Mouse (Mus musculus) thymus, postnatal 0 days (tissue): ENCODE data around the gene Npy5r. TPM values are rescaled to one million over a fixed set of nuclear protein-coding genes. Genes with fewer than 3 reads are reported as not detected.

Experiments
- DNase-seq: peaks from one replicate; pipeline ENCODE4 v3.0.0-alpha.2; 2015; ENCODE audit warnings: low spot score
- polyA plus RNA-seq: library from polyadenylated mRNA; unstranded; fragments of >200 nt; fragmentation: Nextera tagmentation; extraction: Ambion mirVana; gene quantifications from 2 replicates; pipeline ENCODE4 v1.2.1, GENCODE M21; 2015

Gene Npy5r
- polyA plus RNA-seq, result 0.05 TPM in 1 of 2 replicates, not detected in the other

DNA sequence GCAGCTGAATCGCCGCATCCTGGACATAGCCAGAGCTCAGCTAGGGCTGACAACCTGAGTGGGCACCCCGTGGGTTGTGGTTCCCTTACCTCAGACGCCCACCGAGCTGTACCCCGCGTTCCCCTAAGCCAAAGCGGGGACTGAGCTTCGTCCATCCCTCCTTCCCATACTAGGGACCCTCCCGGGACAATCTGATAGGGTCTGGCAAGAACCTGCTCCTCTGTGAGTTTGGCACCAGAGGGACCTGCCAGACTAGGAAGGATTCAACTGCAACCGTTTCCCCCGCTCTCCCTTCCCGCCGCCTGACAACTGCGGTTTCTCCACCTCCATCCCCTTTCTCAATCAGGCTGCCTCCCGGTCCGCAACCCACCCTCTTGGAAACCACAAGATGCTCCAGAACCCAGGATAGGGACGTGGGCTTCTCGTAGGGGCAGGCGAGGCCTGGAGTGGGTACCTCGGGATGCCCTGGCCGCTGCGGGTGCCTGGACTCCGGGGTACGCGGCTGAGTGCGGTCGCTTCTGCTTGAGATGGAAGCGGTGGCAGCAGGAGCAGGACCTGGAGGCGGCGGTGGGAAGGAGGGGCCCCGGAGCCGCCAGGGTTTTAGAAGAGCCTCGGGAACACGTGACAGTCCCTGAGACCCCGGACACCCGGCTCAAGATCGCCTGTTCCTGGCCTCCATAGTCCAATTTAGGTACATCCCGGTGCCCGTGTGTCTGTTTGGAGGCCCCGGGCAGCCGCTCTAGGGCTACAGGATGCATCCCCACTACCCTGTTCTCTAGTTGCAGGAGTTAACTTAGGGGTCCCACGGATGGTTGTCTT, at the start of gene Npy5r:
Gene Npy5r, minus strand, starts transcription at position 618 of the 819 bp plus-strand sequence.
- no peak for DNase-seq

DNA sequence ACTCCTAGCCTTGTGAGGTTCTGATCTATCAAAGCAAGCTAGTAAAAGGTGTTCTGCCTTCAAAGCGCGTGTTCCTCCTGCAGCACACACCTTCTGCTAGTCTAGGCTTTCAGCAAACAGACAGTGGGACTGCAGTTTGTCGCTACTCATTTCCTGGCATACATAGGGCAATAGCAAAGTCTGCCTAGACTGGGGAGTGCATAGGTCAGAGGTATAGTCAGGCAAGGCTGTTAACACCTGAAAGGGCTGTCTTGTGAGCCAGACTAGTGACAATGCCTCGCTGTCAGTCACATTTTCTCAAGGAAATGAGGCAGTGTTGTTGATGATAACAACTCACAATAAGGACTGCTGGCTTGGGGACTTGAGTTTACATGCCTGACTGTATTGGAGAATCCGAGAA, 44.0 kb upstream of the Npy5r start:
- no peak for DNase-seq

DNA sequence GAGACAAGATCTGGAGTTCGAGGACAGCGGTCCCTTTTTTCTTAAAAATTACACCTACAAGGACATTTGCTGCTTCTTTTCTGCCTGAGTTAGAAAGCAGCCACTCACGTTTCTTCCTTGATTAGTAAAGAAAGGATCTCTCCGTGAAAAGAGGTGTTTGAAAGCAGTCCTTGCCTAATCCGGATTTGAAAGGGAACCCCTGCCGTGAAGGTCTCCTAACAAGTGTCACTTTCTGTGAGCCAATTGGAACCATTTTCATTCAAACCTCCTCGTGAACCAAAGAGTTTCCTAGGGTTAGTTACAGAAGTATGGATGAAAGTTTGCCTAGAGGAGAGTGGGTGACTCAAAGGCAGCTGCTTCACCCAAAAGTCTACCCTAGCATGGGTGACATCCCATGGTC, 41.5 kb upstream of the Npy5r start:
- DNase-seq, result no peak

DNA sequence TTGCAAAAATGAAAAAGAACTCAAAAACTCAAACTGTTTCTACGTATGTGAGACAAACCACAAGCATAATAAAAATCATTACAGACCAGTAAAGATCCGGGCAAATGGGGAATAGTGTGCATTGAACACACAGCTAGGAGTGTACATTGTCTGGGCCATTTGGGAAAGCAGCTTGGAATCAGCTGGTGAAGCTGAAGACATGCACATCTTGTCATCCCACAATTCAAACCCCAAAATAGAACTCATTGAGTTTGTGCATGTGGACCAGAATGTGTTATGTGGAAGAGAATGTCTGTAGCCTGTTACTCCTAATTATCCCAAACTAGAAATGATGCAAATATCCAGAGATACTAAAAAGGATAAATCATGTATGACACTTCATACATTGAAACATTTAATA, 34.9 kb upstream of the Npy5r start:
- no peak for DNase-seq

DNA sequence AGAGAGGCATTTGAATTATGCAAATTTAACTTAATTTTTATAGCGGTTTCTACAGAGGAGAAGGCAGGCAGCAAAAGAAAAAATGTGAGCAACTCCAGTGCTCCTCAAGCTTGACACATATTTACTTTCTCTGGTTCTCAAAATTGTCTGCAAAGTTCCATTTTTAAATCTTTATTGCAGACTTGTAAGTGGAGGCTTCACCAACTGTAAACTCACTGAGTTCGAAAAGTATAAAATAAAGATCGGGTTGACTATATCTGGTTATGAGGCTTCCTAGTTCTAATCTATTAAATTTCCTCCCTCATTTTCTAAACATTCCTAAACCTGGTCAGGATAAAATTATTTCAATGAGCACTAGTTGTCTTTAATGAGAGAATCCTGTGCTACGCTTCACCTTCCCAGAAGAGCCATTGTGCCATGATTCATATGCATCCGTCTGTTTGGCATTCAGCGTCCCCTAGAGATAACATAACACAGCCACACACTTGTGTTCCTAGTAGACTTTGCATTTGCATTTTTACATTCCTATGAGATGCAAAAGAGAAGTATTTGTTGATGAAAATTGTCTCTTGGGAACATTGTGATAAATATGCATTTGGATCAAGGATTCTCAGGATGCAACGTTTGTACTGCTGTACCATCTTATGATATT, 26.5 kb upstream of the Npy5r start:
- DNase-seq, result no peak

DNA sequence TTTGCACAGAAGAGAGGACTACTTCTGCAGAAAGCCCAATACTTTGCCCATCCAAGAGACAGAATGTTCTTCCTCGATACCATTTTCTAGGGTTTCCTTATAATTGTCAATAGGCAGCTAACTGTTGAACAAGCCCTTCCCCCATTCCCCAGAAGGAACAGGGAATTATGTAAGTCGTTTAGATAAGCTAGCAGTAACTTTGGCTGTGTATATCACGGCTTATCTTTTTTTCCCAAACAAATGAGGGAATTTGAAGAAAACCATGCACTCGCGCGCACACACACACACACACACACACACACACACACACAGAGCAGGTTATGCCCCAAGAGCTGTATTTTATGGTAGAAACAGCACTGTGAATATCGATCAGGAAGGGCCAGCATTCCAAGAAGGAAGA, 10.9 kb upstream of the Npy5r start:
- DNase-seq, result no peak

DNA sequence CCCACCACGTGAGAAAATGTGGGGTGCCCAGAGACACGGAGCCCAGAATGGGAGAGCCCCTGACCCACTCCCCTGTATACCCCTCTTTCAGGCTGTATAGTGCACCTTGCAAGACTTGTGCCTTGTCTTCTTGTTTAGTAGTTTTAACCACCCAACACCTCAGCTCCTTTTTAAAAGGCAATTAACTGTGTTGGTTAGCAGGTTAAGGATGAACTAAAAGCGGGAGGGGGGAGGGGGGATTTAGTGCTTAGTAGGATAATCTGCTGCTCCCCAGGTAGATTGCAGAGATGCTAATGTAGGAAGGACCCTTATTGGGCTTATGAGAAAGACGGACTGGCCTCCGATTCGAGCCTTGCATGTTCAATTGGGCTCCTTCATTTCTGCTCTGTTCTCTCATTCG, 10.1 kb upstream of the Npy5r start:
- no peak for DNase-seq

DNA sequence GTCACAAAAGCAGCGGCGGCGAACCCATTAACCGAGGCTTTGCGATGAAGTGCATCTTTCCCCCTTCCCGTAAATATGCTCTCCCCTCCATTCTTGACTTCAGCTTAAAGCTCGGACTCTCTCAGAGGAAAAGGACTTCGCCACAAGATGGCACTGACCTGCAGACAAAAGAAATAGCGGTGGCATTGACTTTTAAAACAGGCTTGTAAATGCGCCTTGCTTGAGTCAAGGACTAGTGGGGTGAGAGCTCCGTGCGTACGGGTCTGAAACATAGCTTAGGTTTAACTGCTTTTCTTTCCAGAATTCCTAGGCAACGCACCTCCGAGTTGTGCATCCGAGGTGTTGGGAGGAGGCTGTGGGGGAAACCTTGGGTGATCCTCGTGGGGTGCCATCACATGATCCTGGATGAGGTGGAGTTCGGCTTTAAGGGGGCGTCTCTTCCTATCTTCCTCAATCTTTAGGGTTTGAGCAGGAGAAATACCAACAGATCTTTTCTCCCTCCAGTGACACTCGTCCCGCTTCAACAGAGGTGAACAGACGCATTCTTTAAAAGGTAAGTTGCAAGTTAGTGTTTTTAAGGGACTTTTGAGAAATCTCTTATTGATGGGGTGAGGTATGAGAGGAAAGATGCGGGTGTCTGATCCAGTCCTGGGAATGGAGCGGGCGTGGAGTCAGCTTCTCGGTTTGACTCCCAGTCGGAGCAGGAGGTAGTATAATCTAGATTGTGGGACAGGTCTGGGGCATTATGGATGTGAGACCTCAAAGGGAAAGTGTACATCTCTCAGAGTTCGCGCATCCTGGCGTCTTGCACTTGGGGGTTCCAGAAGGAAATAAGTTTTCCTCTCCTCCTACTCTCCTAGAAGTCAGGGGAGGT, 9.3 kb upstream of the Npy5r start, which contains the start of gene Npy1r:
Gene Npy1r, plus strand, starts transcription at position 223 of the 874 bp plus-strand sequence.
- no peak for DNase-seq

DNA sequence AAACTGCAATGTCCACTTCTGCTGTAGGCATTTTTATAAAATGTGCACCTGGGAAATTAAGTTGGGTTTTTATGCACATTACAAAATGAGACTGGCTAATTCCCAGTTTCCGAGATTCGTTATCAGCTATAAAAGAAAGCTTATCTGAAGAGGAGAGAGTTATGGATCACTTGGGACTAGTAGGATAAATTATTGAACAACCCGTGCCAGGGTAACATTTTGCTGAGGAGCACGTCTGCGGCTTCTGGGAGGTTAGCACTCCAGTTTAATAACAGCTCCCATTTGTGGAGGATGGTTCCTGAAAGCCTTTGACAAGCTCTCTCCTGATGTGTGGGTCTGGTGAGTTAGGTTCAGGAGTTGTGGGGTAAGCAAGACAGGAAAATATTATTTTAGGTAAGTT, 2.5 kb upstream of the Npy5r start:
- no peak for DNase-seq

DNA sequence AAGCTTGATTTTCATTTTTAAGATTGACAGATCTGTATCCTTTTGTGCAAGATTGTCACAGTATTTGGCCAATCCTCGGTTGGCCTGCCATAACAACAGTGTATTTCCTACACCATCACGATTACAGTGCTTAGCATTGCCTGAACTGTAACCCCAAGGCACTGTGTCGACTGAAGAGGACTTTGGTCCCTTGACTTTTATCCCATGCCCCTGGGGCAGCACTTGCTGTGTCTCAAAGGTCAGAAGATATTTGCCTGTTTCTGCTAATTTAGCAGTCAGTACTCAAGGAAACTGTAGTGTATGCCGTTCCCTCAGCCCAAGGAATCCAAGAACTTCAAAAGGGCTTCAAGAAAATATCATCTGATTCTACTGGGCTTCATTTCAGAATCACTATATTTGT, 871 bp upstream of the Npy5r start:
- DNase-seq, result no peak

DNA sequence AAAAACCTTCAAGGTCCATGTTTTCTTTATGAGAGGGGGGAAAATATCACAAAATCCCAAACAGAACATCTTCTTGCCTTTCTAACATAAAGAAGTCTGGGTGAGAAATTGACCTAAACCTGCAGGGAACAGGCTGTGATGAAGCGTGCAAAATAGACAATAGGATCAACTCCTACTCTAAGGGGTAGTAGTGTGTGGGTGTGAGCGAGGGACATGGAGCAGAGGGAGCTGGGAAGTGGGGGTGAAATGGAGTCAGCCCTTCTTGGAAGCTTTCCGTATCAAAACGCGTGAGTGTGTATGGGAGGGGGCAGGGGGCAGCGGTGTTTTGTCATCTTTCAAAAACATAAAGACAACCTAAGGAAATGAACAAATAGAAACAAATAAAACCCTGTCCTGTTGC, 467 bp upstream of the Npy5r start:
- DNase-seq, result no peak

DNA sequence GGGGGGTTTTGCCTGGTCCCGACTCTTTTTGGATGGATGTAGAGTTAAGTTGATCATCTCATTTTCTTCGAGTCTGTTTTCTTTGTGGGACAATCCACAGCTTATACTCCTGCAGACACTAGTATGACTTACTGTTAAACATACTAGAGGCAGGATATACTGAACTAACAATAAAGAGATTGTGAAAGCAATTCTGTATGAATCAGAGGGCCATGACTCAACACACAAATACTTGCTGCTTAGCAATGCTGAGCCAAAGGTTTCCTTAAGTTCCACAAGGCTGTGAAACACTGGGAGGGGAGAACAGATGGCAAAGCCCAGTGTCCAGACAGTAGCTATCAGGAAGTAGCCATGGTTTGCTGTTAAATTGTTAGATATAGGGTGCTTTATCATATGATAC, 6.7 kb downstream of the Npy5r start:
- no peak for DNase-seq

DNA sequence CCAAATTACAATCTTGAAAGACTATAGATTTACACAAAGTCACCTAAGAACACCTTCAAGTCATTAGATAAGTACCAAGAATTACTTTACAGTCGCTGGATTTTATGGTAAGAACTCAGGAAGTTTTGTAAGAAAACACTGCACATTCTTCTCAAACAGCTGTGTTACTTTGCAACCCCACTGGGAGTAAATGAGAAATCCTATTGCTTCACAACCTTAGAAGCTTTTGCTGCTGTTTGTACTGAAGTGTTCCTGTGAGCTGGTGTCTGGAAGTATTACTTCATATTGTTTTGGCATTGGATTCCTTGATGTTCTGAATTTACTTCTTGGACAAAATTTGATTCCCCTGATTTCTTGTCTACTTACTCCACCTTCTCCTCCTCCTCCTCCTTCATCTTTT, 57.2 kb downstream of the Npy5r start:
- DNase-seq, result no peak

Other genes starting within 250 kb of the Npy5r start
- 10.4 and 11.5 TPM in 2 replicates for gene Tma16, start 201.6 kb downstream of the Npy5r start, polyA plus RNA-seq
- gene Tktl2, start 176.4 kb downstream of the Npy5r start, polyA plus RNA-seq, result not detected in 2 replicates
- gene Npy1r, start 9.1 kb upstream of the Npy5r start, polyA plus RNA-seq, result 0.30 and 0.35 TPM in 2 replicates
- 4.6 and 5.0 TPM in 2 replicates for gene Naf1, start 172.1 kb upstream of the Npy5r start, polyA plus RNA-seq